Mouse (Mus musculus): ENCODE results near the gene Ptprr. TPM values are rescaled to one million over a fixed set of nuclear protein-coding genes. Genes with fewer than 3 reads are reported as not detected.

The Ptprr gene
- polyA plus RNA-seq, 1 experiment from 2014 or later = 8.4 TPM

- DNase-seq (ENCODE audit: low spot score) (no peak), ATAC-seq (ENCODE audit: low FRiP score, low TSS enrichment) (no peak)
- H3K36me3 ChIP-seq (ENCODE audit: control insufficient read depth, insufficient read depth, low read length) = no peaks in the 10 kb centered on the region
- H3K9me3 ChIP-seq (ENCODE audit: control insufficient read depth, low read length) = no peaks in the 10 kb centered on the region
- H3K27me3 ChIP-seq (ENCODE audit: control insufficient read depth, insufficient read depth, low read length) = no peaks in the 10 kb centered on the region
- no peak overlapping the region for H3K4me2 ChIP-seq (replicated peaks; ENCODE audit: low read depth)
- 67% methylated on average over 4 of the region's 4 CpGs for WGBS
- no peaks in the 10 kb centered on the region for H3K4me1 ChIP-seq (replicated peaks; ENCODE audit: control insufficient read depth, insufficient read depth)
- no peak overlapping the region for H3K9ac ChIP-seq (ENCODE audit: low read length)
- TF ChIP-seq EP300 (optimal IDR thresholded peaks at IDR 0.05) = no peak
- no peak for TF ChIP-seq CTCF (IDR thresholded peaks at IDR 0.05; ENCODE audit: low read depth)
- H3K4me3 ChIP-seq (ENCODE audit: low read depth, low read length) = no peak overlapping the region
- no peak overlapping the region for H3K27ac ChIP-seq (replicated peaks)
Measured at GRCm38 (mm10) chr10:116108176-116108575, 90.2 kb downstream of the Ptprr start.

GRCm38 (mm10) chr10:116108730-116109129 is 90.7 kb downstream of the Ptprr start:
- no peak overlapping the region for H3K9ac ChIP-seq (ENCODE audit: low read length)
- no peaks in the 10 kb centered on the region for H3K4me1 ChIP-seq (replicated peaks; ENCODE audit: control insufficient read depth, insufficient read depth)
- H3K36me3 ChIP-seq (ENCODE audit: control insufficient read depth, insufficient read depth, low read length) = no peaks in the 10 kb centered on the region
- DNase-seq (ENCODE audit: low spot score) = no peak
- no peaks in the 10 kb centered on the region for H3K27me3 ChIP-seq (ENCODE audit: control insufficient read depth, insufficient read depth, low read length)
- WGBS = 80% methylated on average over 1 of the region's 1 CpGs
- H3K27ac ChIP-seq (replicated peaks) = no peak overlapping the region
- TF ChIP-seq CTCF (IDR thresholded peaks at IDR 0.05; ENCODE audit: low read depth) = no peak
- TF ChIP-seq EP300 (optimal IDR thresholded peaks at IDR 0.05) = no peak
- no peak overlapping the region for H3K4me3 ChIP-seq (ENCODE audit: low read depth, low read length)
- no peaks in the 10 kb centered on the region for H3K9me3 ChIP-seq (ENCODE audit: control insufficient read depth, low read length)
- no peak for ATAC-seq (ENCODE audit: low FRiP score, low TSS enrichment)
- no peak overlapping the region for H3K4me2 ChIP-seq (replicated peaks; ENCODE audit: low read depth)

GRCm38 (mm10) chr10:116112868-116113267 is 94.9 kb downstream of the Ptprr start:
- no peak for DNase-seq (ENCODE audit: low spot score)
- no peak for ATAC-seq (ENCODE audit: low FRiP score, low TSS enrichment)
- Histone ChIP-seq H3K4me2 (replicated peaks; ENCODE audit: low read depth) (no peak overlapping the region), H3K27me3 (ENCODE audit: control insufficient read depth, insufficient read depth, low read length) (no peaks in the 10 kb centered on the region), H3K27ac (replicated peaks) (no peak overlapping the region), H3K9ac (ENCODE audit: low read length) (no peak overlapping the region), H3K4me3 (ENCODE audit: low read depth, low read length) (no peak overlapping the region), H3K9me3 (ENCODE audit: control insufficient read depth, low read length) (no peaks in the 10 kb centered on the region), H3K36me3 (ENCODE audit: control insufficient read depth, insufficient read depth, low read length) (no peaks in the 10 kb centered on the region), H3K4me1 (replicated peaks; ENCODE audit: control insufficient read depth, insufficient read depth) (no peaks in the 10 kb centered on the region)
- WGBS = 94% methylated on average over 11 of the region's 11 CpGs
- TF ChIP-seq CTCF (IDR thresholded peaks at IDR 0.05; ENCODE audit: low read depth) = no peak

GRCm38 (mm10) chr10:116113867-116114474 is 96.0 kb downstream of the Ptprr start, which contains the start of gene 4933416C03Rik:
TSS of gene 4933416C03Rik (minus strand) at chr10:116113917.
- Histone ChIP-seq H3K9ac (ENCODE audit: low read length) (no peak within 1 kb of the TSS), H3K27ac (replicated peaks) (no peak within 1 kb of the TSS), H3K9me3 (ENCODE audit: control insufficient read depth, low read length) (no peaks in the 10 kb centered on the region), H3K4me3 (ENCODE audit: low read depth, low read length) (no peak within 1 kb of the TSS), H3K4me2 (replicated peaks; ENCODE audit: low read depth) (no peak within 1 kb of the TSS), H3K36me3 (ENCODE audit: control insufficient read depth, insufficient read depth, low read length) (no peaks in the 10 kb centered on the region), H3K4me1 (replicated peaks; ENCODE audit: control insufficient read depth, insufficient read depth) (no peaks in the 10 kb centered on the region), H3K27me3 (ENCODE audit: control insufficient read depth, insufficient read depth, low read length) (no peaks in the 10 kb centered on the region)
- no peak for TF ChIP-seq CTCF (IDR thresholded peaks at IDR 0.05; ENCODE audit: low read depth)
- no peak for TF ChIP-seq EP300 (optimal IDR thresholded peaks at IDR 0.05)
- ATAC-seq (ENCODE audit: low FRiP score, low TSS enrichment) (peak; percentile 26; the same call in 1 of the 2 replicates), DNase-seq (ENCODE audit: low spot score) (no peak)
- WGBS = 95% methylated on average over 39 of the region's 39 CpGs

GRCm38 (mm10) chr10:116115881-116116677 is 98.1 kb downstream of the Ptprr start:
- H3K9ac ChIP-seq (ENCODE audit: low read length) = no peak overlapping the region
- peak; percentile 76 for ATAC-seq (ENCODE audit: low FRiP score, low TSS enrichment)
- H3K4me2 ChIP-seq (replicated peaks; ENCODE audit: low read depth) = no peak overlapping the region
- no peaks in the 10 kb centered on the region for H3K36me3 ChIP-seq (ENCODE audit: control insufficient read depth, insufficient read depth, low read length)
- no peak overlapping the region for H3K4me3 ChIP-seq (ENCODE audit: low read depth, low read length)
- no peaks in the 10 kb centered on the region for H3K4me1 ChIP-seq (replicated peaks; ENCODE audit: control insufficient read depth, insufficient read depth)
- H3K27ac ChIP-seq (replicated peaks) = no peak overlapping the region
- no peaks in the 10 kb centered on the region for H3K9me3 ChIP-seq (ENCODE audit: control insufficient read depth, low read length)
- TF ChIP-seq EP300 (optimal IDR thresholded peaks at IDR 0.05) (no peak), CTCF (IDR thresholded peaks at IDR 0.05; ENCODE audit: low read depth) (no peak)
- WGBS = 34% methylated on average over 4 of the region's 4 CpGs
- H3K27me3 ChIP-seq (ENCODE audit: control insufficient read depth, insufficient read depth, low read length) = no peaks in the 10 kb centered on the region
- DNase-seq (ENCODE audit: low spot score) = peak; percentile 29

GRCm38 (mm10) chr10:116117060-116117459 is 99.0 kb downstream of the Ptprr start:
- no peak overlapping the region for H3K27ac ChIP-seq (replicated peaks)
- no peaks in the 10 kb centered on the region for H3K36me3 ChIP-seq (ENCODE audit: control insufficient read depth, insufficient read depth, low read length)
- no peaks in the 10 kb centered on the region for H3K4me1 ChIP-seq (replicated peaks; ENCODE audit: control insufficient read depth, insufficient read depth)
- WGBS = 56% methylated on average over 8 of the region's 8 CpGs
- DNase-seq (ENCODE audit: low spot score) = no peak
- H3K4me2 ChIP-seq (replicated peaks; ENCODE audit: low read depth) = no peak overlapping the region
- TF ChIP-seq EP300 (optimal IDR thresholded peaks at IDR 0.05) = no peak
- TF ChIP-seq CTCF (IDR thresholded peaks at IDR 0.05; ENCODE audit: low read depth) = no peak
- H3K4me3 ChIP-seq (ENCODE audit: low read depth, low read length) = no peak overlapping the region
- H3K27me3 ChIP-seq (ENCODE audit: control insufficient read depth, insufficient read depth, low read length) = no peaks in the 10 kb centered on the region
- ATAC-seq (ENCODE audit: low FRiP score, low TSS enrichment) = no peak
- H3K9ac ChIP-seq (ENCODE audit: low read length) = no peak overlapping the region
- no peaks in the 10 kb centered on the region for H3K9me3 ChIP-seq (ENCODE audit: control insufficient read depth, low read length)
